17 mouse cellular contexts compared by ENCODE assay signal in the genomic region with DNA sequence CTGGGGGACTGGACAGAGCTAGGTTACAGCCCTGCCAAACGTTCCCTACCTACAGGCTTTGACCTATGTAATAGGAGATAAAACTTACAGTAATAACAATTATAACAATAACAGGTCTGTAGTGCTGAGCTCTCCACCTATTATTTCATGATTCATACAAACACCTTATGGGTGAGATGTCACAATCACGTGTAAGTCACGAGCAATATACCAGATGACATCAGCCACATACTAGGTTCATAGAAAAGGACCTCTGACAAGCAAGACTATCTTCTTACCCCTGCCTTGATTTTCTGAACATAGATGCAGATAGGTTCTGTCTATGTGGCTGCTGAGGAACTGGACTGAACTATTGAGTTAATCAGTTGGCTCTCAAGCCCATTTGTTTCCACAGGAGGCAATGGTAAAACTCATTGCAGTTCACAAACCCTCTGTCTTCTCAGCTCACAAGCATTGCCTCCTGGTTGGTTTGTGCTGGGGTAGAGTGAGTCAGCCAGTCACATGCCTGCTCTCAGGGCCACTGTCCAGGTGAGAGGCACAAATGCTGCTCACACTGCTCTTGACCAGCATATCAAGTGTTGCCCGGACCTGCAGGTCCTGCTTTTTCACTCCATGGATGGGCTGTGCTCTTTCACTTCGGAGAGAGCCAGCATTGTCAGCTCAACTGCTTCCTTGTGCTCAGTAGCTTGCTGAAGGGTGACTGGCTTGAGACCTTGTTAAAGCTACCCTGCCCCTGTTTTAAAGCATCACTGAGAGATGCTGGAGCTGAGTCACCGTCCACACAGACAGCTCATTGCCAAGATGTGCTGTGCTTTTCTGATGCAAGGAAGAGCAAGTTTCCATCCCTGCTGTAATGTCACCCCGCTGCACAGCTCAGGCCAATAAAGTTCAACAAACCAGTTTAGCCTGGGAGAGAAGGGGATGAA.
A peak's percentile ranks its signal among the peaks of the same experiment; 100 is the strongest.
DNase-seq lines count a peak whose midpoint lies in the region; ATAC-seq lines count a peak whose summit lies in the region.
"Had no signal": no experiment of that assay in that cellular context is flagged by ENCODE, and none has a peak within 500 bp of the region (broad histone marks: within the 10 kb centered on the region; RNA-seq: fewer than 3 reads in every experiment).

No protein-coding gene starts in this region.

- H3K27me3 ChIP-seq in liver, embryonic 13.5 days, result no peaks in the 10 kb centered on the region
- H3K27me3 ChIP-seq in liver, embryonic 11.5 days (replicated peaks; ENCODE audit: control insufficient read depth, insufficient read depth, low read length), result no peaks in the 10 kb centered on the region
- H3K27me3 ChIP-seq: forebrain, embryonic 13.5 days; limb, embryonic 15.5 days had no signal

- H3K36me3 ChIP-seq in liver, embryonic 13.5 days, result no peaks in the 10 kb centered on the region
- H3K36me3 ChIP-seq in liver, embryonic 11.5 days (ENCODE audit: control insufficient read depth, insufficient read depth, low read length), result no peaks in the 10 kb centered on the region
- H3K36me3 ChIP-seq: embryonic facial prominence, embryonic 12.5 days; G1E; hindbrain, embryonic 10.5 days; limb, embryonic 15.5 days had no signal

- 59% methylated on average over 7 of the region's 7 CpGs for WGBS in liver, embryonic 13.5 days (ENCODE audit: insufficient replicate concordance)
- WGBS in liver, embryonic 11.5 days, result 77% methylated on average over 7 of the region's 7 CpGs

- no peaks in the 10 kb centered on the region for H3K4me1 ChIP-seq in liver, embryonic 13.5 days (replicated peaks)
- H3K4me1 ChIP-seq in liver, embryonic 11.5 days (replicated peaks; ENCODE audit: control insufficient read depth, insufficient read depth, low read length), result no peaks in the 10 kb centered on the region

- H3K9me3 ChIP-seq in liver, embryonic 13.5 days (replicated peaks), result no peaks in the 10 kb centered on the region
- no peaks in the 10 kb centered on the region for H3K9me3 ChIP-seq in liver, embryonic 11.5 days (ENCODE audit: control insufficient read depth, low read length)
- H3K9me3 ChIP-seq: embryonic facial prominence, embryonic 12.5 days; forebrain, embryonic 13.5 days; G1E; hindbrain, embryonic 10.5 days; limb, embryonic 15.5 days had no signal

- no peak overlapping the region for H3K27ac ChIP-seq in liver, embryonic 13.5 days
- H3K27ac ChIP-seq in liver, embryonic 11.5 days (ENCODE audit: low read depth, low read length), result no peak overlapping the region
- H3K27ac ChIP-seq: embryonic facial prominence, embryonic 12.5 days; forebrain, embryonic 13.5 days; hindbrain, embryonic 10.5 days; limb, embryonic 15.5 days; macrophage had no signal

- H3K4me3 ChIP-seq in liver, embryonic 13.5 days (replicated peaks), result no peak overlapping the region
- no peak overlapping the region for H3K4me3 ChIP-seq in liver, embryonic 11.5 days (ENCODE audit: low read depth, low read length)
- H3K4me3 ChIP-seq: embryonic facial prominence, embryonic 12.5 days; forebrain, embryonic 13.5 days; hindbrain, embryonic 10.5 days; limb, embryonic 15.5 days had no signal

- no peak overlapping the region for H3K9ac ChIP-seq in liver, embryonic 13.5 days
- no peak overlapping the region for H3K9ac ChIP-seq in liver, embryonic 11.5 days (ENCODE audit: low read depth, low read length)
- H3K9ac ChIP-seq: embryonic facial prominence, embryonic 12.5 days; forebrain, embryonic 13.5 days; limb, embryonic 15.5 days had no signal

- H3K4me2 ChIP-seq in liver, embryonic 13.5 days, result no peak overlapping the region
- no peak overlapping the region for H3K4me2 ChIP-seq in liver, embryonic 11.5 days
- H3K4me2 ChIP-seq: embryonic facial prominence, embryonic 12.5 days; forebrain, embryonic 13.5 days; heart, embryonic 11.5 days; limb, embryonic 15.5 days had no signal

- no peak for ATAC-seq in liver, embryonic 13.5 days (ENCODE audit: low read depth)
- ATAC-seq in liver, embryonic 11.5 days (replicated peaks; ENCODE audit: low FRiP score), result no peak
- ATAC-seq: forebrain, embryonic 13.5 days had no signal

- DNase-seq in liver, embryonic 13.5 days, result peak; percentile 1
- no peak for DNase-seq in liver, embryonic 11.5 days (ENCODE audit: low spot score)
- peak; percentile 92 for DNase-seq in MN1 (ENCODE audit: low spot score)
- peak; percentile 80 for DNase-seq in adrenal gland, adult 2 months
- DNase-seq in skeletal muscle tissue, adult 2 months (ENCODE audit: low read depth, low spot score), result peak; percentile 36
- no peak for DNase-seq in right cerebral cortex, adult 2 months (ENCODE audit: low spot score in 2 of 2)
- DNase-seq in thymus, postnatal 0 days (ENCODE audit: low spot score), result no peak
- DNase-seq: kidney, adult 11 months; right cerebral cortex, postnatal 14 days; thymus, postnatal 14 days had no signal

Comparison
In these comparisons a context has a peak if more than half of its experiments do, and no peak if none do; other contexts are left out.
1. DNase-seq: peak in liver, embryonic 13.5 days (single experiment), MN1 (single experiment), adrenal gland, adult 2 months (single experiment) and skeletal muscle tissue, adult 2 months (single experiment); none in liver, embryonic 11.5 days (single experiment), right cerebral cortex, adult 2 months (0 of 2) and thymus, postnatal 0 days (single experiment).